In genomic region chr4:123080791-123081190, GRCm38 (mm10) we compare ENCODE assay signal across 9 mouse cellular contexts. TPM values are rescaled to one million over a fixed set of nuclear protein-coding genes. Genes with fewer than 3 reads are reported as not detected.
DNase-seq lines count a peak whose midpoint lies in the region; ATAC-seq lines count a peak whose summit lies in the region.
"Had no signal": no experiment of that assay in that cellular context is flagged by ENCODE, and none has a peak within 500 bp of the region (broad histone marks: within the 10 kb centered on the region; RNA-seq: fewer than 3 reads in every experiment).

No protein-coding gene starts in this region.

- 38% methylated on average over 13 of the region's 13 CpGs for WGBS in forebrain, embryonic 13.5 days

- DNase-seq in adrenal gland, postnatal 25 days, result peak; percentile 15
- DNase-seq in adrenal gland, adult 18-20 months (ENCODE audit: low spot score in 2 of 2), result no peak
- peak; percentile 73 to 84 for DNase-seq in urinary bladder, adult 18-20 months (ENCODE audit: low spot score in 2 of 2)
- no peak for DNase-seq in urinary bladder, postnatal 10 days (ENCODE audit: low spot score)
- peak; percentile 72 for DNase-seq in ovary, postnatal 36 days (ENCODE audit: low spot score)
- DNase-seq in thymus, postnatal 25 days, result no peak
- no peak for DNase-seq in embryo, embryonic 10 days (ENCODE audit: low spot score)

- no peaks in the 10 kb centered on the region for H3K27me3 ChIP-seq in forebrain, embryonic 13.5 days

- no peak overlapping the region for H3K4me2 ChIP-seq in forebrain, embryonic 13.5 days
- H3K4me2 ChIP-seq: heart, embryonic 11.5 days had no signal

- H3K36me3 ChIP-seq in forebrain, embryonic 13.5 days (ENCODE audit: poor library complexity, severe bottlenecking), result no peaks in the 10 kb centered on the region

- no peak overlapping the region for H3K4me3 ChIP-seq in forebrain, embryonic 13.5 days

- H3K4me1 ChIP-seq in forebrain, embryonic 13.5 days, result peaks cover 4% of the 10 kb centered on the region

- no peaks in the 10 kb centered on the region for H3K9me3 ChIP-seq in forebrain, embryonic 13.5 days (replicated peaks)

- no peak overlapping the region for H3K27ac ChIP-seq in forebrain, embryonic 13.5 days

- H3K9ac ChIP-seq in forebrain, embryonic 13.5 days, result no peak overlapping the region

- no peak for ATAC-seq in forebrain, embryonic 13.5 days

RNA-seq across cellular contexts. Expression of gene Bmp8b, which starts 24.2 kb away (rescaled TPM):
- total RNA-seq in adrenal gland, postnatal 25 days (2021), result not detected in 2 replicates
- total RNA-seq in adrenal gland, adult 18-20 months (2021), result under 1 TPM; 0.17 to 0.38 TPM
- polyA plus RNA-seq in forebrain, embryonic 13.5 days (2015; fragmentation: Nextera tagmentation; extraction: Ambion mirVana), result 0.19 and 0.25 TPM in 2 replicates
- polyA plus RNA-seq: heart, embryonic 11.5 days had no signal

RNA-seq across cellular contexts. Expression of gene Oxct2b, which starts 35.3 kb away (rescaled TPM):
- total RNA-seq in adrenal gland, postnatal 25 days (2021), result not detected in 2 replicates
- not detected for total RNA-seq in adrenal gland, adult 18-20 months (2021)
- polyA plus RNA-seq in forebrain, embryonic 13.5 days (2015; fragmentation: Nextera tagmentation; extraction: Ambion mirVana), result not detected in 2 replicates
- polyA plus RNA-seq: heart, embryonic 11.5 days had no signal

RNA-seq across cellular contexts. Expression of gene Ppie, which starts 59.0 kb away (rescaled TPM):
- total RNA-seq in adrenal gland, postnatal 25 days (2021), result 44.3 and 49.8 TPM in 2 replicates
- total RNA-seq in adrenal gland, adult 18-20 months (2021), result 10 to 100 TPM; 47.4 to 53.0 TPM
- 91.6 and 96.0 TPM in 2 replicates for polyA plus RNA-seq in forebrain, embryonic 13.5 days (2015; fragmentation: Nextera tagmentation; extraction: Ambion mirVana)

Comparison
In these comparisons a context has a peak if more than half of its experiments do, and no peak if none do; other contexts are left out.
1. DNase-seq: peak in adrenal gland, postnatal 25 days (single experiment), urinary bladder, adult 18-20 months (2 of 2) and ovary, postnatal 36 days (single experiment); none in adrenal gland, adult 18-20 months (0 of 2), urinary bladder, postnatal 10 days (single experiment), thymus, postnatal 25 days (single experiment) and embryo, embryonic 10 days (single experiment).